Mouse (Mus musculus): ENCODE data around the gene Zfp296. TPM values are rescaled to one million over a fixed set of nuclear protein-coding genes. Genes with fewer than 3 reads are reported as not detected.

Zfp296 gene
- polyA plus RNA-seq, 1 experiment from 2014 or later: 1.5 TPM

- 28% methylated on average over 3 of the region's 3 CpGs for WGBS (ENCODE audit: insufficient replicate concordance)
- Histone ChIP-seq H3K4me2 (peak overlapping the region; percentile 95), H3K27ac (peak overlapping the region; percentile 95), H3K36me3 (peaks cover 56% of the 10 kb centered on the region), H3K9me3 (replicated peaks) (0 out of 2 replicates have a peak, but pooled peaks cover 5% of the 10 kb centered on the region), H3K4me3 (peak overlapping the region; percentile 98), H3K9ac (peak overlapping the region; percentile 99), H3K27me3 (replicated peaks) (no peaks in the 10 kb centered on the region), H3K4me1 (peaks cover 69% of the 10 kb centered on the region)
- peak; percentile 85 for ATAC-seq
These were observed 13.2 kb upstream of the Zfp296 start for GRCm38 (mm10) chr7:19563884-19564283.

- peak overlapping the region; percentile 95 for H3K4me2 ChIP-seq
- H3K27me3 ChIP-seq (replicated peaks): no peaks in the 10 kb centered on the region
- WGBS (ENCODE audit: insufficient replicate concordance): 86% methylated on average over 4 of the region's 4 CpGs
- H3K9ac ChIP-seq: peak overlapping the region; percentile 99; the same call in 1 of the 2 replicates
- peak overlapping the region; percentile 95 for H3K27ac ChIP-seq
- peak overlapping the region; percentile 98; the same call in 1 of the 2 replicates for H3K4me3 ChIP-seq
- peaks cover 58% of the 10 kb centered on the region for H3K36me3 ChIP-seq
- H3K4me1 ChIP-seq: peaks cover 68% of the 10 kb centered on the region
- no peak for ATAC-seq
- H3K9me3 ChIP-seq (replicated peaks): 0 out of 2 replicates have a peak, but pooled peaks cover 5% of the 10 kb centered on the region
These were observed 12.6 kb upstream of the Zfp296 start for GRCm38 (mm10) chr7:19564455-19564854.

- Histone ChIP-seq H3K36me3 (peaks cover 67% of the 10 kb centered on the region), H3K27ac (peak overlapping the region; percentile 95), H3K4me1 (peaks cover 64% of the 10 kb centered on the region), H3K9me3 (replicated peaks) (0 out of 2 replicates have a peak, but pooled peaks cover 5% of the 10 kb centered on the region), H3K4me3 (no peak overlapping the region), H3K4me2 (no peak overlapping the region), H3K9ac (no peak overlapping the region), H3K27me3 (replicated peaks) (no peaks in the 10 kb centered on the region)
- ATAC-seq: no peak
- WGBS (ENCODE audit: insufficient replicate concordance): 87% methylated on average over 2 of the region's 2 CpGs
These were observed 11.3 kb upstream of the Zfp296 start for GRCm38 (mm10) chr7:19565803-19566202.

GRCm38 (mm10) chr7:19567426-19567825 is 9.7 kb upstream of the Zfp296 start:
- Histone ChIP-seq H3K36me3 (peaks cover 76% of the 10 kb centered on the region), H3K4me3 (no peak overlapping the region), H3K27ac (peak overlapping the region; percentile 13; the same call in 1 of the 2 replicates), H3K9ac (no peak overlapping the region), H3K27me3 (replicated peaks) (no peaks in the 10 kb centered on the region), H3K9me3 (replicated peaks) (0 out of 2 replicates have a peak, but pooled peaks cover 5% of the 10 kb centered on the region), H3K4me2 (no peak overlapping the region), H3K4me1 (peaks cover 78% of the 10 kb centered on the region)
- 89% methylated on average over 8 of the region's 8 CpGs for WGBS (ENCODE audit: insufficient replicate concordance)
- ATAC-seq: no peak

- Histone ChIP-seq H3K9me3 (replicated peaks) (0 out of 2 replicates have a peak, but pooled peaks cover under 1% of the 10 kb centered on the region), H3K36me3 (peaks cover 67% of the 10 kb centered on the region), H3K9ac (no peak overlapping the region), H3K4me2 (no peak overlapping the region), H3K4me1 (peaks cover 70% of the 10 kb centered on the region), H3K27ac (0 out of 2 replicates have a peak overlapping the region, but pooled peaks have one; percentile 3), H3K4me3 (no peak overlapping the region), H3K27me3 (replicated peaks) (no peaks in the 10 kb centered on the region)
- WGBS (ENCODE audit: insufficient replicate concordance): 80% methylated on average over 3 of the region's 3 CpGs
- no peak for ATAC-seq
These were observed 7.4 kb upstream of the Zfp296 start for GRCm38 (mm10) chr7:19569647-19570046.

- Histone ChIP-seq H3K9me3 (replicated peaks) (no peaks in the 10 kb centered on the region), H3K4me1 (peaks cover 84% of the 10 kb centered on the region), H3K27me3 (replicated peaks) (peaks cover 17% of the 10 kb centered on the region), H3K4me2 (peak overlapping the region; percentile 88), H3K36me3 (peaks cover 35% of the 10 kb centered on the region), H3K4me3 (peak overlapping the region; percentile 87), H3K9ac (peak overlapping the region; percentile 92), H3K27ac (peak overlapping the region; percentile 92)
- WGBS (ENCODE audit: insufficient replicate concordance): 2% methylated on average over 53 of the region's 53 CpGs
- peak; percentile 86 for ATAC-seq
These were observed 3.9 kb upstream of the Zfp296 start for GRCm38 (mm10) chr7:19572926-19573775.

- Histone ChIP-seq H3K27ac (peak overlapping the region; percentile 92), H3K4me2 (peak overlapping the region; percentile 88), H3K36me3 (peaks cover 29% of the 10 kb centered on the region), H3K4me1 (peaks cover 86% of the 10 kb centered on the region), H3K27me3 (replicated peaks) (peaks cover 18% of the 10 kb centered on the region), H3K9ac (peak overlapping the region; percentile 92), H3K4me3 (peak overlapping the region; percentile 87), H3K9me3 (replicated peaks) (no peaks in the 10 kb centered on the region)
- ATAC-seq: no peak
- 22% methylated on average over 16 of the region's 16 CpGs for WGBS (ENCODE audit: insufficient replicate concordance)
These were observed 3.3 kb upstream of the Zfp296 start for GRCm38 (mm10) chr7:19573776-19574140.

- WGBS (ENCODE audit: insufficient replicate concordance): 40% methylated on average over 3 of the region's 3 CpGs
These were observed 1.5 kb upstream of the Zfp296 start for GRCm38 (mm10) chr7:19575559-19575958.

GRCm38 (mm10) chr7:19577877-19578414 is 859 bp downstream of the Zfp296 start:
- 12% methylated on average over 10 of the region's 10 CpGs for WGBS (ENCODE audit: insufficient replicate concordance)
- no peak; the same call in 1 of the 2 replicates for ATAC-seq
- H3K4me1 ChIP-seq: peaks cover 61% of the 10 kb centered on the region
- peaks cover 18% of the 10 kb centered on the region for H3K27me3 ChIP-seq (replicated peaks)
- peak overlapping the region; percentile 92 for H3K4me2 ChIP-seq
- no peak overlapping the region for H3K27ac ChIP-seq
- peak overlapping the region; percentile 62 for H3K9ac ChIP-seq
- H3K36me3 ChIP-seq: peaks cover 33% of the 10 kb centered on the region
- H3K9me3 ChIP-seq (replicated peaks): no peaks in the 10 kb centered on the region
- peak overlapping the region; percentile 54 for H3K4me3 ChIP-seq

More at GRCm38 (mm10) chr7:19575559-19575958, 1.5 kb upstream of the Zfp296 start:
- Histone ChIP-seq H3K4me2 (peak overlapping the region; percentile 35), H3K27me3 (replicated peaks) (peaks cover 18% of the 10 kb centered on the region), H3K27ac (peak overlapping the region; percentile 27), H3K9me3 (replicated peaks) (no peaks in the 10 kb centered on the region), H3K4me3 (no peak overlapping the region), H3K9ac (peak overlapping the region; percentile 52; the same call in 1 of the 2 replicates), H3K4me1 (peaks cover 79% of the 10 kb centered on the region), H3K36me3 (peaks cover 22% of the 10 kb centered on the region)
- no peak for ATAC-seq

GRCm38 (mm10) chr7:19578436-19578835 is 1.3 kb downstream of the Zfp296 start:
- Histone ChIP-seq H3K4me2 (peak overlapping the region; percentile 92), H3K27ac (no peak overlapping the region), H3K27me3 (replicated peaks) (peaks cover 18% of the 10 kb centered on the region), H3K36me3 (peaks cover 38% of the 10 kb centered on the region), H3K9ac (no peak overlapping the region), H3K9me3 (replicated peaks) (no peaks in the 10 kb centered on the region), H3K4me3 (peak overlapping the region; percentile 54; the same call in 1 of the 2 replicates), H3K4me1 (peaks cover 61% of the 10 kb centered on the region)
- no peak for ATAC-seq
- 56% methylated on average over 4 of the region's 4 CpGs for WGBS (ENCODE audit: insufficient replicate concordance)

GRCm38 (mm10) chr7:19579751-19580150 is 2.7 kb downstream of the Zfp296 start:
- no peak overlapping the region for H3K4me3 ChIP-seq
- 84% methylated on average over 10 of the region's 10 CpGs for WGBS (ENCODE audit: insufficient replicate concordance)
- peaks cover 18% of the 10 kb centered on the region for H3K27me3 ChIP-seq (replicated peaks)
- H3K36me3 ChIP-seq: peaks cover 51% of the 10 kb centered on the region
- H3K27ac ChIP-seq: no peak overlapping the region
- peaks cover 48% of the 10 kb centered on the region for H3K4me1 ChIP-seq
- no peak overlapping the region for H3K4me2 ChIP-seq
- H3K9ac ChIP-seq: no peak overlapping the region
- no peaks in the 10 kb centered on the region for H3K9me3 ChIP-seq (replicated peaks)
- no peak for ATAC-seq

- H3K4me3 ChIP-seq: no peak overlapping the region
- peaks cover 60% of the 10 kb centered on the region for H3K36me3 ChIP-seq
- H3K9me3 ChIP-seq (replicated peaks): no peaks in the 10 kb centered on the region
- no peak overlapping the region for H3K4me2 ChIP-seq
- H3K4me1 ChIP-seq: peaks cover 39% of the 10 kb centered on the region
- 87% methylated on average over 8 of the region's 8 CpGs for WGBS (ENCODE audit: insufficient replicate concordance)
- no peak overlapping the region for H3K9ac ChIP-seq
- ATAC-seq: no peak
- peaks cover 18% of the 10 kb centered on the region for H3K27me3 ChIP-seq (replicated peaks)
- no peak overlapping the region for H3K27ac ChIP-seq
These were observed 3.5 kb downstream of the Zfp296 start for GRCm38 (mm10) chr7:19580634-19581033.
